Mouse (Mus musculus) megakaryocyte-erythroid progenitor cell, adult 5-6 weeks (primary cell): Measurements from ENCODE around the gene Frem3. TPM values are rescaled to one million over a fixed set of nuclear protein-coding genes. Genes with fewer than 3 reads are reported as not detected.

Source experiments
- ATAC-seq: replicated peaks from 2 replicates; pipeline ENCODE4 v1.8.0; 2016; ENCODE audit warnings: mild to moderate bottlenecking, inconsistent platforms; ENCODE audit not compliant: severe bottlenecking, poor library complexity, low FRiP score, low TSS enrichment
- total RNA-seq, 2 experiments: library from RNA; stranded (forward) in 1 of 2; stranded (reverse) in 1 of 2; fragments of 200-1000, 215-1000 nt in 1 of 2; fragments of >200 nt in 1 of 2; fragmentation: Nextera tagmentation in 1 of 2; gene quantifications; 2 replicates each; pipeline ENCODE4 v1.2.3; 2014 to 2017

The Frem3 gene
- total RNA-seq, 2 experiments from 2014 or later = not detected

DNA sequence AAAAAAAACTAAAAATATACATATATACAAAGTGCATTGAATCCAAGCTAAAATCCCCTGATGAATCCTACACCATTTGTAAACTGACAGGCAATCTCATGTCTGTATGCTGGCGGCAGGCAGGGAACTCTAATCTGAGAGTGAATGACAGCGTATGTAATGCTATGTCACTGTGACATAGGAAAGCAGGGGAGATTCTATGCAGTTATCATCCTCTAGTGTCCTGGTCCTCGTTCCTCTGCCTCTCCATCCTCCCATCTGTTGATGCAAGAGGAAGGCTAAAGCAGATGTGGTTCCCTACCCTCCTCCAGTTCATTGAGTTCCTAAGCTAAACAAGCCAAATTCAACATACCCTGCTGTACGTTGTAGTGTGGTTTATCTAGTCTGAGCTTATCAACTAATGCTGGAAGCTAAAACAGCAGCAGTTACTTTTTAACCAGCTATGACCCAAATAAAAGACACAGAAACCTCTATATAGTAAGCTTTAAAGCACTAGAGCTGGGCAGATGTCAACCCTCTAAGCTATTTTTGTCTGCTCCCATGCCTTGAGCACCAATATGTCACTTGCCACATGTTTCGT lies 73.0 kb downstream of the Frem3 start:
- ATAC-seq = peak; percentile 61

GRCm38 (mm10) chr8:80688141-80688540 lies 77.3 kb downstream of the Frem3 start:
- ATAC-seq = peak; percentile 85

DNA sequence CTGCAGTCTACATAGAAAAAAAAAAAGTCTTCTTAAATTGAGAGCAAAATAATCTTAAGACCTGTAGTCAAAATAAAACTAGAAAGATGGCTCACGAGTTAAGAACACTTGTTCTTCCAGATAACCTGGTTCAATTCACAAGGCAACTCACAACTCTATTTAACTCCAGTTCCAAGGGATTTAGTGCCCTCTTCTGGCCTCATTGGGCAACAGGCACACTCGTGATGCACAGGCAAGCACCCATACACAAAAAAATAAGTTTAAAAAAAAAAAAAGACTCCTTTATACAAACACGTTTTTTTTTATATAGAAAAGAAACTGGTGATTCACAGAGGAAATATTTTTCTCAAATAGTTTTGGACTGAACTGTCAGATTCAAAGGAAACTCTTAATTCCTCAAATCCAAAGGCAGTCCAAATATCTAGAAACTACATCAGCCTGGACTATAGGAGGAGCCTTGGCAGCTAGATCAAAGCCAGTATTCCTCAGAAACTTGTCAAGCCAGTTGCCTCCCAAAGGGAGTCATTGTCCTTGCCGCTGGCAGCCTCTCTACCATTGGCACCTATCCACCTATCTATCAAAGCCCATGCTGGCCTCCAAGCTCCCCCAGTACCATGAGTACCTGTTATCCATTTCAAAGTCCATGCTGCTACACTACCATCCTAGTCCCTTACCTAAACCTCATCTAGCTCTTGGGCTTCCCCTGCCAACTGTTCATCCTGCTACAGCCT lies 100.0 kb downstream of the Frem3 start:
- ATAC-seq = peak; percentile 61; the same call in 1 of the 2 replicates

GRCm38 (mm10) chr8:80714461-80714860 lies 103.6 kb downstream of the Frem3 start:
- no peak for ATAC-seq

GRCm38 (mm10) chr8:80732326-80732725 lies 121.4 kb downstream of the Frem3 start:
- no peak for ATAC-seq

DNA sequence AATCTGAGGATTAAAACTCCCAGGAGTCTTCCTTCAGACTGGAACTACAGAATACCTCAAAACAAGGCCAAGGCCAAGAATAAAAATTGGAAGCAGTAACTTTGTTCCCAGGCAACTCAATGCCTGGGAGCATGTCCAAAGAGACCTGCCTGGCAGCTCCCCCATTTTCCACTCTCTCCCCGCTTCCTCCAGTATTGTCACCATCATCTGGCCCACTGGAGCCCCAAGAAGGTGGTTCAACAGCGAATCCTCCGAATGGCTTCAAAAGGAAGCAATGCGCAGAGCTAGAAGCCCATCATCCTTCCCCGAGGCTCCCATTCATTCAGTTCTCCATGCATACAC lies 127.1 kb downstream of the Frem3 start:
- no peak for ATAC-seq

DNA sequence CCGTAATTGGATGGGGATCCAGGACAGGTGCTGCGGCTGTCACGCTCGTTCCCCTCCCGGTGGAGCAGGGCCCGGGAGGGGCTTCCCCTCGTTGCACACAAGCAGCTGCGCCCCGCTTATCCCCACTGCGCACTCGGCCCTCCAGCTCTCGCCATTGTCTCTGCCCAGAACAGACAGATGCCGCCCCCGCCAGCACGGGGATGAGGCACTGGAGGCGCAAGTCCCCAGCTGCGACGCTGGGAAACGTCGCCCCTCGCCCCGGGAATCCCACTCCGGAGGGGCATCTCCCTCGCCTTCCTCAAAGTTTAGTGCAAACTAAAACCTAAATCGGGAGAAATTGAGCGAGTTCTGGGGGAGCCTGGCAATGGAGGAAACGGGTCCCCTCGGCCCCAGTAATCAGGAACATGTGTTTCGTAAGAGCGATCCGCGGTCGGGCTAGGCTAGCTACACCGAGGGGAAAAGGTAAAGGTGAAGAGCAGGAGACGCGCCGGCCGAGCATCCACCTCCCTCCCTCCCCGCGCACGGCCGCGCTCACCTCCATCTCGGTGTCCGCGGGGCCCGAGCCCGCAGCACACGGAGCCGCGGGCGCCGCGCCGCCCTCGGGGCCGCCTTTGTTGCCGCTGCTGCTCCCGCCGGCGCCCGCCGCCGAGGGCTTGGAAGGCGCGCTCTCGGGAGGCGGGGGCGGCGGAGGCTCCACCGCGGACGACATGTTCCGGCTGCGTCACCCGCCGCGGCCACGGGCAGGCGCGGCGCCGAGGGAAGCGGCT lies 127.7 kb downstream of the Frem3 start:
- ATAC-seq = peak; percentile 76

DNA sequence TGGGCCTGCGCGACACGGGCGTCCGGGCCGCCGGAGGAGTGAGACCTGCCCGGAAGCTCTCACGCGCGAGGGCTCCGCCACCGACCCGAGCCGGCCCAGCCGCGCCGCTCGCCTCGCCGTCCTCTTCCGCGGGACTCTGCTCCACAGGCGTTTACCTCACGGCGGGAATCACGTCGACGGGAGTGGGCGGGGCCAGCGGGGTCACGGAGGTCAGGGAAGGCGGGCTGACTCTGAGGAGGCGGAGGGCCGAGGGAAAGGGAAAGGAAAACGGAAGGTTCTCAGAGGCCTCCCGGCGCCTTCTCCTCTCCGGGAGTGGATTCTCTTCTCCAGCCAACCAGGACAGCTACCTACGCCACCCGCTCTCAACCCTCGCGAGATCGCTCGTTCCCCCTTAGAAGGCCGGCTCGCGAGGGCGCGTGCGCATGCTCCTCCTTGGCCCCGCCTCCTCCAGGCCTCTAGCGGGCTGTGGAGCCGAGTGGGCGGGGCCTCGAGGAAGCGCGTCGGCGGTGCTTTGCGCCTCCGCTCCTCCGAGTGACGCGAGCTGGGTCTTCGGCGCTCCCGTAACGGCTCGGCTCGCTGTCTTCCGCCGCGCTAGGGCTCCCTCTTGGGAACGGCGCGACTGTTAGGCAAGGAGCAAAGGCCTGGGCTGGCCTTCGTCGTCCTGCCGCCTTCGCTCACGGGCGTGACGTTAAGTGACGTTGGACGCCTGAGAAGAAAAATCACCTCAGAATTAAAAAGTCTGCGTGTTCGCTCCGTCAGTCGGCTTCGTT lies 128.5 kb downstream of the Frem3 start, which contains the start of gene Smarca5:
TSS of gene Smarca5 (minus strand) at position 343 of the 770 bp plus-strand sequence.
- ATAC-seq = peak; percentile 98

DNA sequence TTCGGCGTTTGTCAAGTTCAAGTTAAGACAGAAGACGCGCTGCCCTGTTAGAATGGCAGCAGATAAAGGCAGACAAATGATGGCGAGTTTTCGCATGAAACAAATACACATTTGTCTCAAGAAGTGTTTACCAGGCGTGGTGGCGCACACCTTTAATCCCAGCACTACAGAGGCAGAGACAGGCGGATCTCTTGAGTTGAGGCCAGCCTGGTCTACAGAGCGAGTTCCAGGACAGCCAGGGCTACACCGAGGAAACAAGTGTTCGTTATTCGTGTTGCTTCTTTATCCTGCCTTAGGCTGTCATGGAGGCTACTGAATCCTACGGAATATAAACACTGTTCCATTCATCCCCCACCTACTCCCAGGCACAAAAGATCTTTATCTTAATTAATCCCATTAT lies 129.1 kb downstream of the Frem3 start:
- no peak for ATAC-seq

Other genes starting within 250 kb of the Frem3 start
- gene Gypa, start 117.3 kb upstream of the Frem3 start, total RNA-seq (2014; fragmentation: Nextera tagmentation) = 87.4 and 96.2 TPM in 2 replicates
- gene Gypa, start 117.3 kb upstream of the Frem3 start, total RNA-seq (2017) = 109 and 139 TPM in 2 replicates
- 97.6 and 109 TPM in 2 replicates for gene Smarca5, start 128.4 kb downstream of the Frem3 start, total RNA-seq (2014; fragmentation: Nextera tagmentation)
- 259 and 266 TPM in 2 replicates for gene Smarca5, start 128.4 kb downstream of the Frem3 start, total RNA-seq (2017)